Mouse (Mus musculus) retina, postnatal 7 days (tissue): ENCODE results near the gene Birc2.

Experiments used
- DNase-seq: peaks from one replicate; pipeline ENCODE4 v3.0.0-alpha.2; 2012; ENCODE audit warnings: low read depth, low spot score

The Birc2 gene

GRCm38 (mm10) chr9:7786086-7786485, 50.8 kb downstream of the Birc2 start:
- DNase-seq, result no peak

- DNase-seq, result no peak
Measured at GRCm38 (mm10) chr9:7785396-7785795, 51.5 kb downstream of the Birc2 start.

DNA sequence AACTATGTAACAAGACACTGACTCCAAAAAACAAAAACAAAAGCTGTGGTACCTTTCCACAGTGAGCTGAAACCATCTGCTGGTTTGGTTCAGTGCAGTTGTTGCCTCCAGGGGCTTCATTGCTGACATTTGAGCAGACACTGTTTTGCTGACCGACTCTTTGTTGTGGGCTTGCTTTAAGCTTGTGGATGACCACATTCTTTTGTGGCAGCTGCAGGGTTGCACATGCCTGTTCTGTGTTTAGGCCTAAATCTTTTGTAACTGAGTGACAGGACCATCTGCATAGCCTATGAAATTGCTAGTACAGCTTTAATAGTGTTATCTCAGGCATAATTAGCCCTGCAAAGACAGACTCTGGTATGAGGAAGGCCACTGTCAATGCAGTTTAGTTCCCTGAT, 52.2 kb downstream of the Birc2 start:
- DNase-seq, result no peak

DNA sequence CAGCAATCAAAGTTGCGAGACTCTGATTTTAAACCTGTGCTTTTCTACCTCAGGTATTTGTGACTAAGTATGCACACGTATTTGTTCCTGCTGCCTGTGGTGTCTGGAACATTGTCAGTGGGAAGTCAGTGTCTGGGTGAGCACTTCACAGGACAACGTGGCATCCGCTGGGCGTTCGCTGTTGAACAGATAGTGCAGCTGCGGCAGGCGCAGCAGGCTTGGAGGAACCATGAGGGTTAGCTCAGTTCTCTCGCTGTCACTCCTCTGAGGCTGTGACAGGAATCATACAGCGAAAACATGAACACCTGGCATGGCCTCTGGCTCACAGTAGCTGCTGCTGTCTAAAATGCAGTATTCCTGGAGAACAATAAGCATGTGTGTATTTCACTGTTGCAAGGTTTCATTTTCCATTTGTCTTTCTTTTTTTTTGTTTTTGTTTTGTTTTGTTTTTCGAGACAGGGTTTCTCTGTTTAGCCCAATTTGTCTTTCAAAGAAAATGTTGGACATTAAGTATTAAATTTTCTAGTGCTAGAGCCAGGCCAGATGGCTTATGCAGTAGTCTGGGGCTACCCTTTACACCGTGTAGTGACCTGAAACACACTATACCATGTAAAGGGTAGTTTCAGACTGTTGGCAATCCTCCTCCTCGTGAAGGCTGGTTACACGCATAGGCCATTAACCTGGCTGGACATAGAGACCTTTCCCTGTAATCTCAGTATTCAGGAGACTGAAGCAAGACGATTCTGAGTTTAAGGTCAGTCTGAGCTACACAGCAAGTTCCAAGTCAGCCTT, 52.8 kb downstream of the Birc2 start:
- no peak for DNase-seq

DNA sequence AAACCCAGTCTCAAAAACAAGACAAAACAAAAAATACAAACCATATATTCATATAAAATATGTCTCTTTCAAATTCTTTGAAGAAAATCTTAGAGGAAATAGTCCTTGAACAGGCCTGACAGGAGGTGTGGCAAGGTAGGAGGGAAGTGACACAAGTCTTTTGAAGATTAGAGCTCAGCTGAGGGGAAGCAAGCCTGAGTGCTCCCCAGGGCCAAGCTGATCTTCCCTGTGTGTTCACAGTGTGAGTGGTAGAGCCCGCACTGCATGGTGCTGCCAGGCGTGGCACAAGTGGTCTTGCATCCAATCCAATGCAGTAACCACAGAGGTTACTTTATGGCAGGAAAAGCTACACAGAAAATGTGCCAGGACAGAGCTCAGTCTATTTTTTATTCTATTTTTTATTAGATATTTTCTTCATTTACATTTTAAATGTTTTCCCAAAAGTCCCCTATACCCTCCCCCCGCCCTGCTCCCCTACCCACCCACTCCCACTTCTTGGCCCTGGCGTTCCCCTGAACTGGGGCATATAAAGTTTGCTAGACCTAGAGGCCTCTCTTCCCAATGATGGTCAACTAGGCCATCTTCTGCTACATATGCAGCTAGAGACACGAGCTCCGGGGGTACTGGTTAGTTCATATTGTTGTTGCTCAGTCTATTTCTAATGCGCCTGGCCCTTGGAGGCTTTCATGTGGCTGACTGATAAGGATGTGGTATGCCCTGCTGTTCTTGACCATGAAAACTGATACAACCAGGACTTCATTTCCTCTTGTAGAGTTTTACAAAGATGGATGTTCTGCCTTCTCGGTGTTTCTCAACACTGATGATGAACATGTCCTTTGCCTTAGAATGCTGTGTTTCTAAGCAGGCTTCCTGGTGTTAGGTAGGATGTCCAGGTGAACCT, 56.4 kb downstream of the Birc2 start:
- DNase-seq, result no peak

- no peak for DNase-seq
Measured at GRCm38 (mm10) chr9:7779786-7780185, 57.1 kb downstream of the Birc2 start.

GRCm38 (mm10) chr9:7778771-7779170, 58.1 kb downstream of the Birc2 start:
- no peak for DNase-seq

- no peak for DNase-seq
Measured at GRCm38 (mm10) chr9:7777652-7778051, 59.2 kb downstream of the Birc2 start.

DNA sequence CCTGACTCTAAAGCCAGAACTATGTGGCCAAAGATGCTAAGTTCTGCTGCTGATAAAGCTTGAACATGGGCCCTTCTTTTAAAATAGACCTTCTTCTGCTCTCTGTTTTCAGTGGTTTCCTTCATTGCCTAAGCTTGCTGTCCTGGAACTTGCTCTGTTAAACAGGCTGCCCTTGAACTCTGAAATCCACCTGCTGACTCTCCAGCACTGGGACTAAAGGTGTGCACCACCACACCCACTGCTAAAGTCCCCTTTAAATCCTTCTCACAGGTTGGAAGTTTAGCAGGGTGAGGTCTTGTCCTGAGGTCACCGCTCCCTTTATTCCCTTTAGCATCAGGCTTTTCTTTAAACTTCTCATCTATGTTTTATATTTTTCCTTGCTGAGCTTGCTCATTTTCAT, 59.9 kb downstream of the Birc2 start:
- DNase-seq, result no peak

DNA sequence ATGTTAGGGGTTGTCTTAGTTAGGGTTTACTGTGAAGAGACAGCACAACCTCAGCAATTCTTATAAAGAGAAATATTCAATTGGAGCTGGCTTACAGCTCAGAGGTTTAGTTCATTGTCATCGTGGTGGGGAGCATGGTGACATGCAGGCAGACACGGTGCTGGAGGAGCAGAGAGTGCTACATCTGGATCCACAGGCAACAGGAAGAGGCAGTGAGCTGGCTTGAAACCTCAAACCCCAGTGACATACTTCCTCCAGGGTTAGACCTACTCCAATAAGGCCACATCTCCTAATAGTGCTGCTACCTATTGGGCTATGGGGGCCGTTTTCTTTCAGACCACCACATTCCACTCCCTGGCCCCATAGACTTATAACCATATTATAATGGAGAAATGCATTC, 60.9 kb downstream of the Birc2 start:
- no peak for DNase-seq

GRCm38 (mm10) chr9:7775011-7775410, 61.9 kb downstream of the Birc2 start:
- no peak for DNase-seq

- no peak for DNase-seq
Measured at GRCm38 (mm10) chr9:7774538-7774937, 62.3 kb downstream of the Birc2 start.

GRCm38 (mm10) chr9:7773686-7774085, 63.2 kb downstream of the Birc2 start:
- DNase-seq, result no peak

GRCm38 (mm10) chr9:7772773-7773454, 64.0 kb downstream of the Birc2 start:
- DNase-seq, result no peak

- no peak for DNase-seq
Measured at GRCm38 (mm10) chr9:7772361-7772760, 64.5 kb downstream of the Birc2 start.

DNA sequence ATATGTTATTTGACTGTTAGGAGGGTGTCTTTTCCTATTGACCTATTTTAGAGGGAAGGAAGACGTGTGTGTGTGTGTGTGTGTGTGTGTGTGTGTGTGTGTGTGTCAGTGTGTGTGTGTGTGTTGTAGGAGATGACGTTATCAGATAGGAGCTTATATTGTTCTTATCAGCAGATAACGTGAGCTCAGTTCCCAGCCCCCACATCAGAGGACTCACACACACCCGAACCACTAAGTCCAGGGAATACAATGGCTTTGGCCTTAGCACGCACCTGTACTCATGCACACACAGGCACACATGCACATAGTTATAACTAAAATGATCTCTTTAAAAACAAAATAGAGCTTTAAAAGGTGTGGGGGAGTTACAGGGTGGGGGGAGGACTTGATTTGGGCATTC, 67.4 kb downstream of the Birc2 start:
- no peak for DNase-seq

- no peak for DNase-seq
Measured at GRCm38 (mm10) chr9:7769081-7769480, 67.8 kb downstream of the Birc2 start.
